ENCODE assay signal across 11 mouse cellular contexts in the genomic region with DNA sequence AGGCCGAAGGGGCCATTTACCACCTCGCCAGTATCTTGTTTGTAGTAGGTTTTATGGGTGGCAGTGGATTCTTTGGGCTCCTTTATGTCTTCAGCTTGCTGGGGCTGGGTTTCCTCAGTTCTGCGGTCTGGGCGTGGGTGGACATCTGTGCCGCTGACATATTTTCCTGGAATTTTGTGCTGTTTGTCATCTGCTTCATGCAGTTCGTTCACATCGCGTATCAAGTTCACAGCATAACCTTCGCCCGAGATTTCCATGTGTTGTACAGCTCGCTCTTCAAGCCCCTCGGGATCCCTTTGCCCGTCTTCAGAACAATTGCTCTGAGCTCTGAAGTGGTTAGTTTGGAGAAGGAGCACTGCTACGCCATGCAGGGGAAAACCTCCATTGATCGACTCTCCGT. TPM values are rescaled to one million over a fixed set of nuclear protein-coding genes. Genes with fewer than 3 reads are reported as not detected.
"Had no signal": no experiment of that assay in that cellular context is flagged by ENCODE, and none has a peak within 500 bp of the region (broad histone marks: within the 10 kb centered on the region; RNA-seq: fewer than 3 reads in every experiment).

No protein-coding gene starts in this region.

- DNase-seq: kidney, adult 2 months; kidney, postnatal 14 days; lung, adult 2 months; lung, postnatal 4 days; midbrain, embryonic 14.5 days; right cerebral cortex, postnatal 4 days; spleen, adult 18-20 months; thymus, adult 18-20 months; thymus, postnatal 14 days had no signal

RNA-seq across cellular contexts. Expression of a gene that starts 20.7 kb away (rescaled TPM):
- total RNA-seq: megakaryocyte, adult 5-6 weeks; neutrophil, adult 5-6 weeks had no signal
